Mouse (Mus musculus): ENCODE measurements around the gene Sfxn5.

Sfxn5 gene

GRCm38 (mm10) chr6:85331736-85332135, 1.5 kb downstream of the Sfxn5 start:
- no peak for TF ChIP-seq GATA4 (IDR thresholded peaks at IDR 0.05; ENCODE audit: insufficient replicate concordance, low read length)

GRCm38 (mm10) chr6:85331221-85331735, 1.9 kb downstream of the Sfxn5 start:
- TF ChIP-seq GATA4 (IDR thresholded peaks at IDR 0.05; ENCODE audit: insufficient replicate concordance, low read length) = no peak

- no peak for TF ChIP-seq GATA4 (IDR thresholded peaks at IDR 0.05; ENCODE audit: insufficient replicate concordance, low read length)
These were observed 3.5 kb downstream of the Sfxn5 start for GRCm38 (mm10) chr6:85329666-85330185.

GRCm38 (mm10) chr6:85326564-85326963, 6.7 kb downstream of the Sfxn5 start:
- no peak for TF ChIP-seq GATA4 (IDR thresholded peaks at IDR 0.05; ENCODE audit: insufficient replicate concordance, low read length)

- TF ChIP-seq GATA4 (IDR thresholded peaks at IDR 0.05; ENCODE audit: insufficient replicate concordance, low read length) = no peak
These were observed 8.1 kb downstream of the Sfxn5 start for GRCm38 (mm10) chr6:85325109-85325508.

- TF ChIP-seq GATA4 (IDR thresholded peaks at IDR 0.05; ENCODE audit: insufficient replicate concordance, low read length) = no peak
These were observed 12.8 kb downstream of the Sfxn5 start for GRCm38 (mm10) chr6:85320445-85320866.

GRCm38 (mm10) chr6:85316211-85316610, 17.0 kb downstream of the Sfxn5 start:
- TF ChIP-seq GATA4 (IDR thresholded peaks at IDR 0.05; ENCODE audit: insufficient replicate concordance, low read length) = no peak

GRCm38 (mm10) chr6:85314064-85314798, 19.0 kb downstream of the Sfxn5 start:
- TF ChIP-seq GATA4 (IDR thresholded peaks at IDR 0.05; ENCODE audit: insufficient replicate concordance, low read length) = no peak

GRCm38 (mm10) chr6:85307894-85308293, 25.3 kb downstream of the Sfxn5 start:
- no peak for TF ChIP-seq GATA4 (IDR thresholded peaks at IDR 0.05; ENCODE audit: insufficient replicate concordance, low read length)

GRCm38 (mm10) chr6:85306375-85306774, 26.8 kb downstream of the Sfxn5 start:
- no peak for TF ChIP-seq GATA4 (IDR thresholded peaks at IDR 0.05; ENCODE audit: insufficient replicate concordance, low read length)

GRCm38 (mm10) chr6:85305826-85306225, 27.4 kb downstream of the Sfxn5 start:
- TF ChIP-seq GATA4 (IDR thresholded peaks at IDR 0.05; ENCODE audit: insufficient replicate concordance, low read length) = no peak

GRCm38 (mm10) chr6:85304966-85305365, 28.3 kb downstream of the Sfxn5 start:
- TF ChIP-seq GATA4 (IDR thresholded peaks at IDR 0.05; ENCODE audit: insufficient replicate concordance, low read length) = no peak

- no peak for TF ChIP-seq GATA4 (IDR thresholded peaks at IDR 0.05; ENCODE audit: insufficient replicate concordance, low read length)
These were observed 30.7 kb downstream of the Sfxn5 start for GRCm38 (mm10) chr6:85302326-85303055.

GRCm38 (mm10) chr6:85295384-85296167, 37.6 kb downstream of the Sfxn5 start:
- no peak for TF ChIP-seq GATA4 (IDR thresholded peaks at IDR 0.05; ENCODE audit: insufficient replicate concordance, low read length)

- no peak for TF ChIP-seq GATA4 (IDR thresholded peaks at IDR 0.05; ENCODE audit: insufficient replicate concordance, low read length)
These were observed 39.2 kb downstream of the Sfxn5 start for GRCm38 (mm10) chr6:85294004-85294379.

Data from liver, adult (tissue).